In the genomic region with DNA sequence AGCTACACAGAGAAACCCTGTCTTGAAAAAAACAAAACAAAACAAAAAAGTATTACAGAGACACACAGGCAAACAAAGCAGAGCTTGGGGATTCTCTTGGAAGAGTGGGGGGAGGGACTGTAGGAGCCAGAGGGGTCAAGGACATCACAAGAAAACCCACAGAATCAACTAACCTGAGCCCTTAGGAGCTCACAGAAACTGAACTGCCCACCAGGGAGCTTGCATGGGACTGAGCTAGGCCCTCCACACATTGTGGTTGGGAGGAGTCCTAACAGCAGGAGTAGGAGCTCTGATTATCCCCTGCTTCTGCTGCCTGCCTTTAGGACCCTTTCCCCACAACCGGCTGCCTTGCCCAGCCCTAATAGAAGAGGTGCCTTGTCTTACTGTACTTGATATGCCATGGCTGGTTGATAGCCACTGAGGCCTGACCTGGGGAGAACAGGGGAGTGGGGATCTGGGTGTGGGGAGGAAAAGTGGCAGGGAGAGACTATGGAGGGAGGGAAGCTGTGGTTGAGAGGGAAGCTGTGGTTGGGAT, we compare ENCODE assay signal across 19 mouse cellular contexts. TPM values are rescaled to one million over a fixed set of nuclear protein-coding genes. Genes with fewer than 3 reads are reported as not detected.
A peak's percentile ranks its signal among the peaks of the same experiment; 100 is the strongest.
DNase-seq lines count a peak whose midpoint lies in the region; ATAC-seq and TF ChIP-seq lines count a peak whose summit lies in the region.
"Had no signal": no experiment of that assay in that cellular context is flagged by ENCODE, and none has a peak within 500 bp of the region (broad histone marks: within the 10 kb centered on the region; RNA-seq: fewer than 3 reads in every experiment).

No protein-coding gene starts in this region.

- peaks cover 21% of the 10 kb centered on the region for H3K36me3 ChIP-seq in midbrain, embryonic 12.5 days
- no peaks in the 10 kb centered on the region; the same call in none of the 2 replicates for H3K36me3 ChIP-seq in midbrain, postnatal 0 days (ENCODE audit: insufficient read depth, low read length)
- peaks cover 2% of the 10 kb centered on the region for H3K36me3 ChIP-seq in ES-E14 (ENCODE audit: control insufficient read depth, insufficient read depth, low read length, poor library complexity, severe bottlenecking)

- H3K9ac ChIP-seq in midbrain, embryonic 12.5 days (replicated peaks) = peak overlapping the region; percentile 29; the same call in 1 of the 2 replicates
- no peak overlapping the region for H3K9ac ChIP-seq in midbrain, postnatal 0 days (replicated peaks; ENCODE audit: low read length, poor library complexity, severe bottlenecking)
- peak overlapping the region; percentile 60 for H3K9ac ChIP-seq in ES-E14 (ENCODE audit: insufficient read depth, low read depth, low read length, poor library complexity, severe bottlenecking)
- H3K9ac ChIP-seq: limb, embryonic 15.5 days; midbrain, embryonic 15.5 days had no signal

- TF ChIP-seq CTCF in gastrocnemius, adult 2 months (IDR thresholded peaks at IDR 0.05) = no peak
- TF ChIP-seq CTCF in midbrain, postnatal 0 days (IDR thresholded peaks at IDR 0.05) = no peak
- no peak for TF ChIP-seq CTCF in olfactory bulb, adult 2 months (IDR thresholded peaks at IDR 0.05; ENCODE audit: insufficient read depth, low read depth, low read length)

- ATAC-seq in midbrain, embryonic 12.5 days (ENCODE audit: low FRiP score, low read depth) = no peak
- no peak for ATAC-seq in midbrain, postnatal 0 days (ENCODE audit: low FRiP score)
- ATAC-seq: lung, postnatal 0 days; midbrain, embryonic 15.5 days had no signal

- peak overlapping the region; percentile 56; the same call in 1 of the 2 replicates for H3K27ac ChIP-seq in gastrocnemius, adult 2 months
- H3K27ac ChIP-seq in midbrain, embryonic 12.5 days (replicated peaks) = peak overlapping the region; percentile 52; the same call in 1 of the 2 replicates
- H3K27ac ChIP-seq in midbrain, postnatal 0 days (ENCODE audit: low read depth, low read length) = no peak overlapping the region
- peak overlapping the region; percentile 98 for H3K27ac ChIP-seq in ES-E14 (ENCODE audit: insufficient read depth, low read depth, low read length, poor library complexity, severe bottlenecking)
- peak overlapping the region; percentile 75 for H3K27ac ChIP-seq in olfactory bulb, adult 2 months (ENCODE audit: insufficient read depth, low read depth, low read length)
- H3K27ac ChIP-seq: forebrain, embryonic 10.5 days; kidney, postnatal 0 days; limb, embryonic 15.5 days; midbrain, embryonic 15.5 days had no signal

- no peak overlapping the region for H3K4me3 ChIP-seq in gastrocnemius, adult 2 months
- no peak overlapping the region for H3K4me3 ChIP-seq in midbrain, embryonic 12.5 days
- no peak overlapping the region for H3K4me3 ChIP-seq in midbrain, postnatal 0 days (ENCODE audit: low read depth, low read length)
- H3K4me3 ChIP-seq in ES-E14 (ENCODE audit: insufficient read depth in 1 of 2, low read depth in 1 of 2, low read length in 2 of 2, poor library complexity in 1 of 2, severe bottlenecking in 1 of 2) = no peak overlapping the region
- no peak overlapping the region for H3K4me3 ChIP-seq in olfactory bulb, adult 2 months (ENCODE audit: insufficient read depth, low read depth, low read length)
- H3K4me3 ChIP-seq: forebrain, embryonic 10.5 days; limb, embryonic 15.5 days; midbrain, embryonic 15.5 days had no signal

- no peaks in the 10 kb centered on the region for H3K9me3 ChIP-seq in midbrain, embryonic 12.5 days
- no peaks in the 10 kb centered on the region for H3K9me3 ChIP-seq in midbrain, postnatal 0 days (ENCODE audit: low read length)
- no peaks in the 10 kb centered on the region for H3K9me3 ChIP-seq in ES-E14 (ENCODE audit: control insufficient read depth, insufficient read depth, low read depth, low read length)
- H3K9me3 ChIP-seq: forebrain, embryonic 10.5 days; limb, embryonic 15.5 days; midbrain, embryonic 15.5 days had no signal

- no peak for DNase-seq in gastrocnemius, adult 2 months
- no peak for DNase-seq in gastrocnemius, postnatal 36 days
- DNase-seq in midbrain, postnatal 0 days (ENCODE audit: low spot score) = no peak
- DNase-seq in ES-E14 (ENCODE audit: low read depth, low spot score) = no peak
- no peak for DNase-seq in urinary bladder, postnatal 10 days (ENCODE audit: low spot score)
- DNase-seq: adrenal gland, postnatal 36 days; cerebellum, adult 8-10 months; gastrocnemius, postnatal 14 days; heart, postnatal 10 days; kidney, adult 11 months; layer of hippocampus, postnatal 36 days; thymus, adult 18-20 months had no signal

- intact Hi-C loops in gastrocnemius, adult 2 months (cut with DNase I) = no loop called here
- intact Hi-C loops in gastrocnemius, postnatal 36 days (cut with DNase I) = no loop called here

- peaks cover 18% of the 10 kb centered on the region for H3K4me1 ChIP-seq in midbrain, embryonic 12.5 days
- H3K4me1 ChIP-seq in midbrain, postnatal 0 days (ENCODE audit: insufficient read depth, low read length) = no peaks in the 10 kb centered on the region
- peaks cover 6 to 12% of the 10 kb centered on the region in 2 experiments for H3K4me1 ChIP-seq in ES-E14 (ENCODE audit: control insufficient read depth in 2 of 2, insufficient read depth in 2 of 2, low read length in 2 of 2, poor library complexity in 1 of 2)
- H3K4me1 ChIP-seq in olfactory bulb, adult 2 months (ENCODE audit: control insufficient read depth, insufficient read depth, low read length) = peaks cover 5% of the 10 kb centered on the region; the same call in 1 of the 2 replicates

- no peaks in the 10 kb centered on the region for H3K27me3 ChIP-seq in midbrain, embryonic 12.5 days
- H3K27me3 ChIP-seq in midbrain, postnatal 0 days (ENCODE audit: insufficient read depth, low read length) = no peaks in the 10 kb centered on the region
- H3K27me3 ChIP-seq: limb, embryonic 15.5 days; midbrain, embryonic 15.5 days had no signal

- WGBS in midbrain, embryonic 12.5 days = 15% methylated on average over 1 of the region's 1 CpGs
- WGBS in midbrain, postnatal 0 days = 25% methylated on average over 1 of the region's 1 CpGs
- WGBS in olfactory bulb, adult 2 months = 39% methylated on average over 1 of the region's 1 CpGs

- in situ Hi-C loops in ES-E14 (cut with MboI; ENCODE audit: low sequenced_read_pairs in 2 of 2, unreplicated experiment in 2 of 2) = no loop called here

- no peak overlapping the region for H3K4me2 ChIP-seq in midbrain, embryonic 12.5 days (replicated peaks)
- H3K4me2 ChIP-seq in midbrain, postnatal 0 days (ENCODE audit: low read depth, low read length, poor library complexity, severe bottlenecking) = no peak overlapping the region
- H3K4me2 ChIP-seq: limb, embryonic 15.5 days; midbrain, embryonic 15.5 days had no signal

- no peak for TF ChIP-seq POLR2A in olfactory bulb, adult 2 months (IDR thresholded peaks at IDR 0.05; ENCODE audit: insufficient read depth, low read depth, low read length)

TF ChIP-seq in ES-E14, 5 proteins besides CTCF, POLR2A, EP300 and RAD21 (continues in another document):
- TF ChIP-seq HCFC1 (IDR thresholded peaks at IDR 0.05; ENCODE audit: borderline replicate concordance, insufficient read depth, low read length) (no peak), MAFK (IDR thresholded peaks at IDR 0.05; ENCODE audit: insufficient read depth, low read depth, low read length) (no peak)

RNA-seq across cellular contexts. Expression of a gene that starts 4.0 kb away (rescaled TPM):
- 100 to 1,000 TPM; 214 to 262 TPM for total RNA-seq in gastrocnemius, adult 2 months (2021)
- 100 to 1,000 TPM; 212 to 225 TPM for total RNA-seq in gastrocnemius, postnatal 36 days (2021)
- 165 and 172 TPM in 2 replicates for polyA plus RNA-seq in midbrain, embryonic 12.5 days (2016; fragmentation: Nextera tagmentation; extraction: Ambion mirVana)
- total RNA-seq in midbrain, postnatal 0 days (2014; rRNA removed) = 23.3 and 48.2 TPM in 2 replicates
- polyA plus RNA-seq in midbrain, postnatal 0 days (2015; fragmentation: Nextera tagmentation; extraction: Ambion mirVana) = 136 and 145 TPM in 2 replicates
- 155 and 184 TPM in 2 replicates for total RNA-seq in ES-E14 (2012; rRNA removed)
- not detected in 2 replicates for polyA plus RNA-seq in olfactory bulb, adult 2 months (2012; ENCODE audit: insufficient read depth, insufficient read length, low replicate concordance, missing spikeins)

RNA-seq across cellular contexts. Expression of a gene that starts 4.1 kb away (rescaled TPM):
- total RNA-seq in gastrocnemius, adult 2 months (2021) = 1 to 10 TPM; 6.5 to 9.8 TPM
- 10 to 100 TPM in 1 of 2 experiments, 1 to 10 TPM in 1; 8.0 to 13.7 TPM for total RNA-seq in gastrocnemius, postnatal 36 days (2021)
- 183 and 192 TPM in 2 replicates for polyA plus RNA-seq in midbrain, embryonic 12.5 days (2016; fragmentation: Nextera tagmentation; extraction: Ambion mirVana)
- total RNA-seq in midbrain, postnatal 0 days (2014; rRNA removed) = 29.8 and 33.7 TPM in 2 replicates
- polyA plus RNA-seq in midbrain, postnatal 0 days (2015; fragmentation: Nextera tagmentation; extraction: Ambion mirVana) = 18.4 and 21.0 TPM in 2 replicates
- 159 and 187 TPM in 2 replicates for total RNA-seq in ES-E14 (2012; rRNA removed)
- polyA plus RNA-seq in olfactory bulb, adult 2 months (2012; ENCODE audit: insufficient read depth, insufficient read length, low replicate concordance, missing spikeins) = not detected in 2 replicates

RNA-seq across cellular contexts. Expression of a gene that starts 19.7 kb away (rescaled TPM):
- total RNA-seq in gastrocnemius, adult 2 months (2021) = 10 to 100 TPM; 14.3 to 16.0 TPM
- total RNA-seq in gastrocnemius, postnatal 36 days (2021) = 10 to 100 TPM; 16.6 to 17.4 TPM
- 4.7 and 5.3 TPM in 2 replicates for polyA plus RNA-seq in midbrain, embryonic 12.5 days (2016; fragmentation: Nextera tagmentation; extraction: Ambion mirVana)
- total RNA-seq in midbrain, postnatal 0 days (2014; rRNA removed) = 42.7 and 47.6 TPM in 2 replicates
- polyA plus RNA-seq in midbrain, postnatal 0 days (2015; fragmentation: Nextera tagmentation; extraction: Ambion mirVana) = 40.5 and 46.0 TPM in 2 replicates
- 3.5 and 4.6 TPM in 2 replicates for total RNA-seq in ES-E14 (2012; rRNA removed)
- polyA plus RNA-seq in olfactory bulb, adult 2 months (2012; ENCODE audit: insufficient read depth, insufficient read length, low replicate concordance, missing spikeins) = 312 and 918 TPM in 2 replicates

RNA-seq across cellular contexts. Expression of a gene that starts 29.3 kb away (rescaled TPM):
- over 10,000 TPM in 1 of 2 experiments, 1,000 to 10,000 TPM in 1; 9,742 to 11,894 TPM for total RNA-seq in gastrocnemius, adult 2 months (2021)
- total RNA-seq in gastrocnemius, postnatal 36 days (2021) = over 10,000 TPM; 11,568 to 13,182 TPM
- polyA plus RNA-seq in midbrain, embryonic 12.5 days (2016; fragmentation: Nextera tagmentation; extraction: Ambion mirVana) = 1,933 and 1,972 TPM in 2 replicates
- total RNA-seq in midbrain, postnatal 0 days (2014; rRNA removed) = 2,678 and 3,049 TPM in 2 replicates
- polyA plus RNA-seq in midbrain, postnatal 0 days (2015; fragmentation: Nextera tagmentation; extraction: Ambion mirVana) = 1,705 and 1,726 TPM in 2 replicates
- total RNA-seq in ES-E14 (2012; rRNA removed) = 2,407 and 2,462 TPM in 2 replicates
- polyA plus RNA-seq in olfactory bulb, adult 2 months (2012; ENCODE audit: insufficient read depth, insufficient read length, low replicate concordance, missing spikeins) = 844 TPM in 1 of 2 replicates, not detected in the other

RNA-seq across cellular contexts. Expression of a gene that starts 36.1 kb away (rescaled TPM):
- 1 to 10 TPM; 2.4 to 2.6 TPM for total RNA-seq in gastrocnemius, adult 2 months (2021)
- 1 to 10 TPM; 2.1 to 2.3 TPM for total RNA-seq in gastrocnemius, postnatal 36 days (2021)
- 1.9 and 2.5 TPM in 2 replicates for polyA plus RNA-seq in midbrain, embryonic 12.5 days (2016; fragmentation: Nextera tagmentation; extraction: Ambion mirVana)
- total RNA-seq in midbrain, postnatal 0 days (2014; rRNA removed) = 4.7 and 6.2 TPM in 2 replicates
- polyA plus RNA-seq in midbrain, postnatal 0 days (2015; fragmentation: Nextera tagmentation; extraction: Ambion mirVana) = 9.0 and 9.7 TPM in 2 replicates
- total RNA-seq in ES-E14 (2012; rRNA removed) = 4.2 and 6.4 TPM in 2 replicates
- not detected in 2 replicates for polyA plus RNA-seq in olfactory bulb, adult 2 months (2012; ENCODE audit: insufficient read depth, insufficient read length, low replicate concordance, missing spikeins)
